Mouse (Mus musculus) ovary, postnatal 10 days (tissue): ENCODE measurements around the gene Fat3.

ENCODE experiments used
- DNase-seq: peaks from one replicate; pipeline ENCODE4 v3.0.0; 2022; ENCODE audit warnings: low spot score

The Fat3 gene

GRCm38 (mm10) chr9:15948086-15948485 lies 553.0 kb downstream of the Fat3 start:
- DNase-seq, result no peak

GRCm38 (mm10) chr9:15944182-15944581 lies 556.9 kb downstream of the Fat3 start:
- no peak for DNase-seq

GRCm38 (mm10) chr9:15943486-15944153 lies 557.5 kb downstream of the Fat3 start:
- DNase-seq, result no peak

GRCm38 (mm10) chr9:15941818-15942217 lies 559.3 kb downstream of the Fat3 start:
- DNase-seq, result no peak

GRCm38 (mm10) chr9:15940933-15941673 lies 560.0 kb downstream of the Fat3 start:
- no peak for DNase-seq

- no peak for DNase-seq
Measured at GRCm38 (mm10) chr9:15939594-15939993, 561.5 kb downstream of the Fat3 start.

- no peak for DNase-seq
Measured at GRCm38 (mm10) chr9:15937837-15938514, 563.1 kb downstream of the Fat3 start.

GRCm38 (mm10) chr9:15930928-15931443 lies 570.1 kb downstream of the Fat3 start:
- DNase-seq, result no peak

GRCm38 (mm10) chr9:15928331-15928730 lies 572.8 kb downstream of the Fat3 start:
- no peak for DNase-seq

GRCm38 (mm10) chr9:15927378-15928083 lies 573.6 kb downstream of the Fat3 start:
- no peak for DNase-seq

- no peak for DNase-seq
Measured at GRCm38 (mm10) chr9:15925237-15925636, 575.8 kb downstream of the Fat3 start.

- no peak for DNase-seq
Measured at GRCm38 (mm10) chr9:15920271-15920670, 580.8 kb downstream of the Fat3 start.

- no peak for DNase-seq
Measured at GRCm38 (mm10) chr9:15919373-15920005, 581.6 kb downstream of the Fat3 start.

GRCm38 (mm10) chr9:15916600-15916999 lies 584.5 kb downstream of the Fat3 start:
- no peak for DNase-seq

GRCm38 (mm10) chr9:15912735-15913134 lies 588.4 kb downstream of the Fat3 start:
- no peak for DNase-seq

GRCm38 (mm10) chr9:15909397-15910113 lies 591.5 kb downstream of the Fat3 start:
- no peak for DNase-seq

- DNase-seq, result no peak
Measured at GRCm38 (mm10) chr9:15903948-15904750, 596.9 kb downstream of the Fat3 start.

GRCm38 (mm10) chr9:15898112-15898511 lies 603.0 kb downstream of the Fat3 start:
- DNase-seq, result no peak

GRCm38 (mm10) chr9:15886756-15887155 lies 614.3 kb downstream of the Fat3 start:
- no peak for DNase-seq

GRCm38 (mm10) chr9:15880754-15881153 lies 620.3 kb downstream of the Fat3 start:
- no peak for DNase-seq
